Mouse (Mus musculus): Measurements from ENCODE around the gene Vdac1.

Gene Vdac1

GRCm38 (mm10) chr11:52419861-52420260, 59.2 kb downstream of the Vdac1 start:
- DNase-seq (ENCODE audit: low read depth, low spot score), result no peak

- no peak for DNase-seq (ENCODE audit: low read depth, low spot score)
Measured at GRCm38 (mm10) chr11:52420296-52421052, 59.8 kb downstream of the Vdac1 start.

- DNase-seq (ENCODE audit: low read depth, low spot score), result peak; percentile 84
Measured at GRCm38 (mm10) chr11:52421053-52421778, 60.6 kb downstream of the Vdac1 start.

GRCm38 (mm10) chr11:52429440-52429839, 68.8 kb downstream of the Vdac1 start:
- DNase-seq (ENCODE audit: low read depth, low spot score), result peak; percentile 47

GRCm38 (mm10) chr11:52431594-52431993, 70.9 kb downstream of the Vdac1 start:
- no peak for DNase-seq (ENCODE audit: low read depth, low spot score)

GRCm38 (mm10) chr11:52432148-52432547, 71.5 kb downstream of the Vdac1 start:
- no peak for DNase-seq (ENCODE audit: low read depth, low spot score)

- DNase-seq (ENCODE audit: low read depth, low spot score), result peak; percentile 84
Measured at GRCm38 (mm10) chr11:52433076-52433796, 72.6 kb downstream of the Vdac1 start.

GRCm38 (mm10) chr11:52433797-52434195, 73.1 kb downstream of the Vdac1 start:
- DNase-seq (ENCODE audit: low read depth, low spot score), result no peak

- DNase-seq (ENCODE audit: low read depth, low spot score), result no peak
Measured at GRCm38 (mm10) chr11:52435466-52435865, 74.8 kb downstream of the Vdac1 start.

GRCm38 (mm10) chr11:52437123-52437522, 76.5 kb downstream of the Vdac1 start:
- DNase-seq (ENCODE audit: low read depth, low spot score), result peak; percentile 90
